Mouse (Mus musculus) naive thymus-derived CD4-positive, alpha-beta T cell, adult 2 months (primary cell): Measurements from ENCODE around the gene Neurl4.
A peak's percentile ranks its signal among the peaks of the same experiment; 100 is the strongest.

Experiments
- DNase-seq: peaks from one replicate; pipeline ENCODE4 v3.0.0-alpha.2; 2011; ENCODE audit warnings: low read depth

Gene Neurl4

GRCm38 (mm10) chr11:69932254-69932653 lies 31.4 kb downstream of the Neurl4 start:
- DNase-seq, result no peak

GRCm38 (mm10) chr11:69933066-69933465 lies 32.2 kb downstream of the Neurl4 start:
- no peak for DNase-seq

- DNase-seq, result peak; percentile 93
Observed at GRCm38 (mm10) chr11:69934169-69934568, 33.3 kb downstream of the Neurl4 start.

GRCm38 (mm10) chr11:69934681-69935080 lies 33.8 kb downstream of the Neurl4 start:
- no peak for DNase-seq

- peak; percentile 84 for DNase-seq
Observed at GRCm38 (mm10) chr11:69935137-69935879, 34.4 kb downstream of the Neurl4 start, which contains the start of gene Ybx2. TSS of gene Ybx2 (plus strand) at chr11:69935796.

- peak; percentile 60 for DNase-seq
Observed at GRCm38 (mm10) chr11:69936156-69936555, 35.3 kb downstream of the Neurl4 start.

- DNase-seq, result no peak
Observed at GRCm38 (mm10) chr11:69936714-69937347, 36.0 kb downstream of the Neurl4 start.

- DNase-seq, result no peak
Observed at GRCm38 (mm10) chr11:69937385-69937784, 36.5 kb downstream of the Neurl4 start.

GRCm38 (mm10) chr11:69937834-69938233 lies 37.0 kb downstream of the Neurl4 start:
- no peak for DNase-seq

- DNase-seq, result no peak
Observed at GRCm38 (mm10) chr11:69938401-69938979, 37.6 kb downstream of the Neurl4 start.

GRCm38 (mm10) chr11:69939181-69939580 lies 38.3 kb downstream of the Neurl4 start:
- DNase-seq, result no peak

- no peak for DNase-seq
Observed at GRCm38 (mm10) chr11:69939731-69940130, 38.9 kb downstream of the Neurl4 start.

GRCm38 (mm10) chr11:69940962-69941361 lies 40.1 kb downstream of the Neurl4 start:
- DNase-seq, result no peak

- DNase-seq, result no peak
Observed at GRCm38 (mm10) chr11:69945216-69945615, 44.3 kb downstream of the Neurl4 start.

- DNase-seq, result no peak
Observed at GRCm38 (mm10) chr11:69945997-69946891, 45.4 kb downstream of the Neurl4 start.

GRCm38 (mm10) chr11:69947337-69948065 lies 46.6 kb downstream of the Neurl4 start:
- no peak for DNase-seq

- DNase-seq, result peak; percentile 88
Observed at GRCm38 (mm10) chr11:69948066-69948762, 47.3 kb downstream of the Neurl4 start, which contains the start of gene Slc2a4. TSS of gene Slc2a4 (minus strand) at chr11:69948188.

- DNase-seq, result peak; percentile 93
Observed at GRCm38 (mm10) chr11:69948763-69949150, 47.9 kb downstream of the Neurl4 start.

GRCm38 (mm10) chr11:69950807-69951459 lies 50.1 kb downstream of the Neurl4 start:
- no peak for DNase-seq

- DNase-seq, result no peak
Observed at GRCm38 (mm10) chr11:69952274-69952673, 51.4 kb downstream of the Neurl4 start.
